Mouse (Mus musculus): ENCODE measurements at regions not wholly inside any gene's neighbourhood (a gene's known extent, or its start where the extent isn't known, plus 50 kb on each side); places are given as distances from the start of the nearest gene placed in this dataset.

GRCm38 (mm10) chr2:166346421-166347182 is 191.1 kb upstream of the Sulf2 start:
- Histone ChIP-seq H3K36me3 (ENCODE audit: control insufficient read depth, insufficient read depth, low read length) (no peaks in the 10 kb centered on the region), H3K4me2 (ENCODE audit: low read depth) (no peak overlapping the region), H3K4me3 (ENCODE audit: low read depth, low read length) (no peak overlapping the region), H3K27me3 (ENCODE audit: control insufficient read depth, insufficient read depth, low read length) (no peaks in the 10 kb centered on the region; the same call in 1 of the 2 replicates), H3K4me1 (ENCODE audit: control insufficient read depth, insufficient read depth, low read length) (peaks cover 28% of the 10 kb centered on the region), H3K9me3 (ENCODE audit: control insufficient read depth, low read length) (no peaks in the 10 kb centered on the region), H3K9ac (ENCODE audit: low read length) (no peak overlapping the region), H3K27ac (ENCODE audit: low read depth, low read length) (peak overlapping the region; percentile 35; the same call in 1 of the 2 replicates)
- 13% methylated on average over 18 of the region's 18 CpGs for WGBS
- DNase-seq (ENCODE audit: low spot score) (peak; percentile 62), ATAC-seq (ENCODE audit: insufficient read depth, low FRiP score, low TSS enrichment) (peak; percentile 70)

GRCm38 (mm10) chr2:166343551-166344340 is 188.3 kb upstream of the Sulf2 start:
- H3K4me1 ChIP-seq (ENCODE audit: control insufficient read depth, insufficient read depth, low read length), result peaks cover 25% of the 10 kb centered on the region

GRCm38 (mm10) chr2:166342407-166342806 is 186.9 kb upstream of the Sulf2 start:
- DNase-seq (ENCODE audit: low spot score) (no peak), ATAC-seq (ENCODE audit: insufficient read depth, low FRiP score, low TSS enrichment) (no peak)
- H3K4me1 ChIP-seq (ENCODE audit: control insufficient read depth, insufficient read depth, low read length), result peaks cover 15% of the 10 kb centered on the region
- no peaks in the 10 kb centered on the region for H3K36me3 ChIP-seq (ENCODE audit: control insufficient read depth, insufficient read depth, low read length)
- WGBS, result 71% methylated on average over 9 of the region's 9 CpGs
- H3K9me3 ChIP-seq (ENCODE audit: control insufficient read depth, low read length), result no peaks in the 10 kb centered on the region
- no peak overlapping the region for H3K9ac ChIP-seq (ENCODE audit: low read length)
- no peak overlapping the region for H3K4me3 ChIP-seq (ENCODE audit: low read depth, low read length)
- no peaks in the 10 kb centered on the region for H3K27me3 ChIP-seq (ENCODE audit: control insufficient read depth, insufficient read depth, low read length)
- no peak overlapping the region for H3K4me2 ChIP-seq (ENCODE audit: low read depth)
- no peak overlapping the region for H3K27ac ChIP-seq (ENCODE audit: low read depth, low read length)

More at GRCm38 (mm10) chr2:166343551-166344340, 188.3 kb upstream of the Sulf2 start:
- Histone ChIP-seq H3K27ac (ENCODE audit: low read depth, low read length) (no peak overlapping the region), H3K4me2 (ENCODE audit: low read depth) (no peak overlapping the region), H3K9ac (ENCODE audit: low read length) (no peak overlapping the region), H3K9me3 (ENCODE audit: control insufficient read depth, low read length) (no peaks in the 10 kb centered on the region), H3K27me3 (ENCODE audit: control insufficient read depth, insufficient read depth, low read length) (no peaks in the 10 kb centered on the region), H3K36me3 (ENCODE audit: control insufficient read depth, insufficient read depth, low read length) (no peaks in the 10 kb centered on the region), H3K4me3 (ENCODE audit: low read depth, low read length) (no peak overlapping the region)
- DNase-seq (ENCODE audit: low spot score) (peak; percentile 12), ATAC-seq (ENCODE audit: insufficient read depth, low FRiP score, low TSS enrichment) (no peak)
- 22% methylated on average over 10 of the region's 10 CpGs for WGBS

- ATAC-seq (ENCODE audit: insufficient read depth, low FRiP score, low TSS enrichment) (no peak), DNase-seq (ENCODE audit: low spot score) (no peak)
- H3K27ac ChIP-seq (ENCODE audit: low read depth, low read length), result no peak overlapping the region
- WGBS, result 93% methylated on average over 9 of the region's 9 CpGs
- H3K4me1 ChIP-seq (ENCODE audit: control insufficient read depth, insufficient read depth, low read length), result peaks cover 8% of the 10 kb centered on the region; the same call in 1 of the 2 replicates
- H3K9ac ChIP-seq (ENCODE audit: low read length), result no peak overlapping the region
- no peaks in the 10 kb centered on the region for H3K9me3 ChIP-seq (ENCODE audit: control insufficient read depth, low read length)
- no peaks in the 10 kb centered on the region for H3K36me3 ChIP-seq (ENCODE audit: control insufficient read depth, insufficient read depth, low read length)
- no peak overlapping the region for H3K4me3 ChIP-seq (ENCODE audit: low read depth, low read length)
- H3K27me3 ChIP-seq (ENCODE audit: control insufficient read depth, insufficient read depth, low read length), result no peaks in the 10 kb centered on the region
- no peak overlapping the region for H3K4me2 ChIP-seq (ENCODE audit: low read depth)
These were observed 184.7 kb upstream of the Sulf2 start for GRCm38 (mm10) chr2:166340196-166340595.

DNA sequence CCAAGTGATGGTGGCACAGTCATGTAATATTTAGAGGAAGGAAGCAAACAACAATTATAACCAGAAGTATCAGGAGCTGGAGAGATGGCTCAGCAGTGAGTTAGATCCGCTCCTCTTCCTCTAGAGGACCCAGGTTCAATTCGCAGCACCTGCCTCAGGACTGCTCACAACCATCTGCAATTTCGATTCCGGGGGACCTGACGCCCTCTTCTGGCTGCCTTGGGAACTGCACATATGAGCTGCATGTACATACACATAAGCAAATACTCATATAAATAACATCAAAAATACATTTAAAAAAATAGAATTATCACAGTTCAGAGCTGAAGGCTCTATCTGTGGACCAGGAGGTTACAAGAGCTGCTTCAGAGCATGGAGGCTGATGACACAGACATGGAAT is 184.0 kb upstream of the Sulf2 start:
- Histone ChIP-seq H3K4me1 (ENCODE audit: control insufficient read depth, insufficient read depth, low read length) (peaks cover 8% of the 10 kb centered on the region; the same call in 1 of the 2 replicates), H3K9ac (ENCODE audit: low read length) (no peak overlapping the region), H3K9me3 (ENCODE audit: control insufficient read depth, low read length) (no peaks in the 10 kb centered on the region), H3K4me2 (ENCODE audit: low read depth) (no peak overlapping the region), H3K27ac (ENCODE audit: low read depth, low read length) (no peak overlapping the region), H3K36me3 (ENCODE audit: control insufficient read depth, insufficient read depth, low read length) (no peaks in the 10 kb centered on the region), H3K27me3 (ENCODE audit: control insufficient read depth, insufficient read depth, low read length) (no peaks in the 10 kb centered on the region), H3K4me3 (ENCODE audit: low read depth, low read length) (no peak overlapping the region)
- ATAC-seq (ENCODE audit: insufficient read depth, low FRiP score, low TSS enrichment) (no peak), DNase-seq (ENCODE audit: low spot score) (no peak)
- 83% methylated on average over 5 of the region's 5 CpGs for WGBS

DNA sequence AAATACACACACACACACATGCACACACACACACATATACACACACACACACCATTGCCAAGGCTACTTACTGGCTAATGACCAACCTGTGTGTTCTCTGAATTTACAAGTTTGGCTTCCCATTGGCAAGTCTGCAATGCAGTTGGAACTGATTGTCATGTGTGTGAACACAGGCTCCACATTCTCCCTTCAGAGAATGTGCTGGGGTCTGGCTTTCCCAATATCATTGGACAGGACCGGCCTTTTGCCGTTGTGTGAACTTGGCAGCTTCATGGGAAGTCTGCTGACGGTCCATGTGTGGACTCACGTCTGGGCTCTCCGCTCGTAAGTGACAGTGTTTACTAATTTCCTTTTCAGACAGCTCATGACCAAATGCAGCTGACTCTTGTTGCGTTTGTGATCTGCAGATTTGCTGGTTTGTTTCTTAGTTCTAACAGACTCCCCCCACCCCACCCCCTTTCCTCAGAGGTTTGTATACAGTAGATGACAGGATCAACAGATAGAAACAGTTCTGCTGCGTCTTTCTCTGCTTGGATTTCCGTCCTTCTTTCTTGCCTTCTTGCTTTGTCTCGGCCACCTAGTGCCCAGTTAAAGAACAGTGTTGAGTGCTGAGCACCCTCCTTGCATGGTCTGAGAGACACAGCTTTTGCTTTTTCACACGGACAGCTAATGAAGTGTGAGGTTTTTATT is 183.1 kb upstream of the Sulf2 start:
- H3K4me1 ChIP-seq (ENCODE audit: control insufficient read depth, insufficient read depth, low read length), result peaks cover 4% of the 10 kb centered on the region; the same call in 1 of the 2 replicates
- no peaks in the 10 kb centered on the region for H3K9me3 ChIP-seq (ENCODE audit: control insufficient read depth, low read length)
- 66% methylated on average over 11 of the region's 11 CpGs for WGBS
- no peak overlapping the region for H3K4me3 ChIP-seq (ENCODE audit: low read depth, low read length)
- DNase-seq (ENCODE audit: low spot score) (no peak), ATAC-seq (ENCODE audit: insufficient read depth, low FRiP score, low TSS enrichment) (no peak)
- no peak overlapping the region for H3K27ac ChIP-seq (ENCODE audit: low read depth, low read length)
- H3K4me2 ChIP-seq (ENCODE audit: low read depth), result no peak overlapping the region
- no peaks in the 10 kb centered on the region for H3K36me3 ChIP-seq (ENCODE audit: control insufficient read depth, insufficient read depth, low read length)
- H3K9ac ChIP-seq (ENCODE audit: low read length), result no peak overlapping the region
- H3K27me3 ChIP-seq (ENCODE audit: control insufficient read depth, insufficient read depth, low read length), result no peaks in the 10 kb centered on the region

DNA sequence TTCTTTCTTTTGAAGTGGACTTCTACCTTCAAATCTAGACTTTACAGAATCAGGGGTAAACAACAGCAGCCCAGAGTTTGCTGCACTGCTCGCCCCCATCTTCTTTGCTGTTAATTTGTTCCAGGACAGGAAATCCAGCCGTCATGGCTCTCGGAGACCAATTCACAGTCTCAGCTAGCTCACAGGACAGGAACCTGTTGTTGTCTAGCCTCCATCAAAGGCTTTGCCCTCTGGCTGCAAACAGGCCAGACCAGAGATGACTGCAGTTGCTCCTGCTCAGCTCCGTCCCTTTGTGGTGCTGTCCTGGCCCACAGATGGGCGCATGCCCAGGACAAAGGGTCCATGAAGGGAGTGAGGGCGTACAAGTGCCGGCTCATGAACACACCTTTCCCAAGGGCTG is 182.2 kb upstream of the Sulf2 start:
- no peak overlapping the region for H3K9ac ChIP-seq (ENCODE audit: low read length)
- H3K9me3 ChIP-seq (ENCODE audit: control insufficient read depth, low read length), result no peaks in the 10 kb centered on the region
- H3K4me1 ChIP-seq (ENCODE audit: control insufficient read depth, insufficient read depth, low read length), result peaks cover 4% of the 10 kb centered on the region; the same call in 1 of the 2 replicates
- H3K27ac ChIP-seq (ENCODE audit: low read depth, low read length), result no peak overlapping the region
- H3K27me3 ChIP-seq (ENCODE audit: control insufficient read depth, insufficient read depth, low read length), result no peaks in the 10 kb centered on the region
- H3K4me2 ChIP-seq (ENCODE audit: low read depth), result no peak overlapping the region
- H3K36me3 ChIP-seq (ENCODE audit: control insufficient read depth, insufficient read depth, low read length), result no peaks in the 10 kb centered on the region
- H3K4me3 ChIP-seq (ENCODE audit: low read depth, low read length), result no peak overlapping the region
- ATAC-seq (ENCODE audit: insufficient read depth, low FRiP score, low TSS enrichment), result no peak
- DNase-seq (ENCODE audit: low spot score), result no peak
- 49% methylated on average over 7 of the region's 7 CpGs for WGBS

DNA sequence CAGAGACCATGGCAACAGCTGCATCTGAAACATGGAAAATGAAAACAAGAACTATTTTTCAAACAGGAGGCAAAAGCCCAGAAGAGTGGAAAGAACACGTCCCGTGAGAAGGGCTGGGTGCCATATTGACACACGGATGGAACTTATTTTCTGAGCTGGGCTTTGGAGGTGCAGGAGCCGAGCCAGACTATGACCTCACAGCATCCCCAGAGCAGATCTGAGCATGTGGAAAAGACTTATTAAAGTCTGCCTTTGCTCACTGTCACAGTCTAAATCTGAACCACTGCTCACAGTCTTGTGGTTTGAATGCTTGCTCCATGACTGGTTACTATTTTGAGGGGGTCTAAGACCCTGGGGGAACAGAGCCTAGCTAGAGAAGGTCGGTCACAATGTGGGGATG is 180.2 kb upstream of the Sulf2 start:
- H3K9me3 ChIP-seq (ENCODE audit: control insufficient read depth, low read length), result no peaks in the 10 kb centered on the region
- H3K9ac ChIP-seq (ENCODE audit: low read length), result no peak overlapping the region
- ATAC-seq (ENCODE audit: insufficient read depth, low FRiP score, low TSS enrichment) (no peak), DNase-seq (ENCODE audit: low spot score) (no peak)
- H3K27ac ChIP-seq (ENCODE audit: low read depth, low read length), result no peak overlapping the region
- no peak overlapping the region for H3K4me2 ChIP-seq (ENCODE audit: low read depth)
- peaks cover 4% of the 10 kb centered on the region; the same call in 1 of the 2 replicates for H3K4me1 ChIP-seq (ENCODE audit: control insufficient read depth, insufficient read depth, low read length)
- H3K36me3 ChIP-seq (ENCODE audit: control insufficient read depth, insufficient read depth, low read length), result no peaks in the 10 kb centered on the region
- H3K27me3 ChIP-seq (ENCODE audit: control insufficient read depth, insufficient read depth, low read length), result no peaks in the 10 kb centered on the region
- WGBS, result 86% methylated on average over 5 of the region's 5 CpGs
- no peak overlapping the region for H3K4me3 ChIP-seq (ENCODE audit: low read depth, low read length)
